Mouse (Mus musculus) liver, postnatal 0 days (tissue): ENCODE results near the gene Gatad2b. TPM values are rescaled to one million over a fixed set of nuclear protein-coding genes. Genes with fewer than 3 reads are reported as not detected.
"Not testable (repeated sequence)": the region's sequence is repeated elsewhere in the genome, so short reads cannot be mapped to it uniquely, and the experiment has no call there.

ENCODE experiments used
- ATAC-seq: fragments of 200-750 bp; cut with Nextera tagmentation; 2 replicates; pipeline ENCODE4 v1.8.0; 2017; ENCODE audit warnings: mild to moderate bottlenecking, moderate library complexity
- DNase-seq: peaks from one replicate; pipeline ENCODE4 v3.0.0-alpha.2; 2016
- H3K27ac ChIP-seq: fragments of 300-500 bp; sonication (generic); 2 replicates; pipeline ENCODE4 v1.5.1; 2014; ENCODE audit warnings: antibody characterized with exemption, moderate library complexity, mild to moderate bottlenecking, low read depth
- H3K27me3 ChIP-seq: fragments of 300-500 bp; sonication (generic); 2 replicates; pipeline ENCODE4 v1.6.1; 2014; ENCODE audit warnings: low read length, control low read depth, mixed read lengths; ENCODE audit not compliant: insufficient read depth
- H3K36me3 ChIP-seq: fragments of 300-500 bp; sonication (generic); replicated peaks from 2 replicates; pipeline ENCODE4 v1.6.1; 2014; ENCODE audit warnings: mild to moderate bottlenecking, control low read depth, low read length, moderate library complexity, mixed read lengths; ENCODE audit not compliant: insufficient read depth
- H3K4me1 ChIP-seq: fragments of 300-500 bp; sonication (generic); 2 replicates; pipeline ENCODE4 v1.6.1; 2014; ENCODE audit warnings: antibody characterized with exemption, mild to moderate bottlenecking, control low read depth; ENCODE audit not compliant: insufficient read depth
- H3K4me2 ChIP-seq: fragments of 300-500 bp; sonication (generic); 2 replicates; pipeline ENCODE4 v1.6.1; 2014; ENCODE audit warnings: low read depth, mild to moderate bottlenecking, low read length, moderate library complexity, mixed read lengths
- H3K4me3 ChIP-seq: fragments of 300-500 bp; sonication (generic); 2 replicates; pipeline ENCODE4 v1.5.1; 2014; ENCODE audit warnings: low read depth, low read length
- H3K9ac ChIP-seq: fragments of 300-500 bp; sonication (generic); replicated peaks from 2 replicates; pipeline ENCODE4 v1.6.1; 2014; ENCODE audit warnings: mild to moderate bottlenecking, moderate library complexity
- H3K9me3 ChIP-seq: fragments of 300-500 bp; sonication (generic); 2 replicates; pipeline ENCODE4 v1.6.1; 2016; ENCODE audit warnings: mild to moderate bottlenecking, control low read depth, low read length, mixed read lengths
- CTCF ChIP-seq: sonication (generic); IDR thresholded peaks from 2 replicates; pipeline ENCODE4 v1.5.1; 2016; ENCODE audit warnings: antibody characterized with exemption, low read depth
- EP300 ChIP-seq: IDR thresholded peaks from 2 replicates; pipeline ENCODE4 v1.6.1; 2016; ENCODE audit warnings: antibody characterized with exemption, low read depth, mild to moderate bottlenecking
- WGBS: fragments of 180-500 bp; shearing (Covaris S2); extraction: QIAGEN DNeasy Blood & Tissue Kit; methylation state at CpG from one replicate; pipeline ENCODE4 v1.1.7; 2014; ENCODE audit not compliant: insufficient replicate concordance; 5-methylcytosine and 5-hydroxymethylcytosine counted together
- polyA plus RNA-seq: library from polyadenylated mRNA; unstranded; fragments of >200 nt; fragmentation: Nextera tagmentation; extraction: Ambion mirVana; gene quantifications from 2 replicates; pipeline ENCODE4 v1.2.1, GENCODE M21; 2015

Gene Gatad2b
- polyA plus RNA-seq, result 2.3 and 3.1 TPM in 2 replicates

- Histone ChIP-seq H3K36me3 (0 out of 2 replicates have a peak, but pooled peaks cover 3% of the 10 kb centered on the region), H3K27me3 (no peaks in the 10 kb centered on the region), H3K9ac (peak within 1 kb of the TSS; percentile 95), H3K4me3 (peak within 1 kb of the TSS; percentile 90), H3K4me2 (peak within 1 kb of the TSS; percentile 84), H3K4me1 (peaks cover 20% of the 10 kb centered on the region), H3K27ac (peak within 1 kb of the TSS; percentile 99), H3K9me3 (no peaks in the 10 kb centered on the region)
- WGBS, result under 1% methylated on average over 39 of the region's 47 CpGs
- DNase-seq (peak; percentile 98), ATAC-seq (peak; percentile 97)
- no peak for TF ChIP-seq CTCF
- TF ChIP-seq EP300, result peak; percentile 70
These were observed at the start of gene Gatad2b for GRCm38 (mm10) chr3:90292345-90293275. TSS of gene Gatad2b (plus strand) at chr3:90293178.

GRCm38 (mm10) chr3:90245406-90245805, 47.6 kb upstream of the Gatad2b start:
- H3K27ac ChIP-seq, result no peak overlapping the region
- no peak overlapping the region for H3K9ac ChIP-seq
- H3K4me3 ChIP-seq, result no peak overlapping the region
- TF ChIP-seq EP300, result no peak
- no peak for TF ChIP-seq CTCF
- no peaks in the 10 kb centered on the region for H3K27me3 ChIP-seq
- H3K9me3 ChIP-seq, result no peaks in the 10 kb centered on the region
- peaks cover under 1% of the 10 kb centered on the region for H3K36me3 ChIP-seq
- H3K4me2 ChIP-seq, result no peak overlapping the region
- DNase-seq (no peak), ATAC-seq (no peak)
- H3K4me1 ChIP-seq, result peaks cover 28% of the 10 kb centered on the region
- WGBS, result 51% methylated on average over 2 of the region's 2 CpGs

GRCm38 (mm10) chr3:90247630-90247959, 45.4 kb upstream of the Gatad2b start:
- 5% methylated on average over 3 of the region's 3 CpGs for WGBS
- Histone ChIP-seq H3K4me2 (peak overlapping the region; percentile 84), H3K27ac (peak overlapping the region; percentile 91), H3K9me3 (no peaks in the 10 kb centered on the region), H3K36me3 (peaks cover 12% of the 10 kb centered on the region), H3K9ac (peak overlapping the region; percentile 70), H3K27me3 (no peaks in the 10 kb centered on the region), H3K4me1 (peaks cover 12% of the 10 kb centered on the region), H3K4me3 (peak overlapping the region; percentile 61)
- ATAC-seq (no peak; the same call in 1 of the 2 replicates), DNase-seq (no peak)
- no peak for TF ChIP-seq EP300
- TF ChIP-seq CTCF, result no peak

DNA sequence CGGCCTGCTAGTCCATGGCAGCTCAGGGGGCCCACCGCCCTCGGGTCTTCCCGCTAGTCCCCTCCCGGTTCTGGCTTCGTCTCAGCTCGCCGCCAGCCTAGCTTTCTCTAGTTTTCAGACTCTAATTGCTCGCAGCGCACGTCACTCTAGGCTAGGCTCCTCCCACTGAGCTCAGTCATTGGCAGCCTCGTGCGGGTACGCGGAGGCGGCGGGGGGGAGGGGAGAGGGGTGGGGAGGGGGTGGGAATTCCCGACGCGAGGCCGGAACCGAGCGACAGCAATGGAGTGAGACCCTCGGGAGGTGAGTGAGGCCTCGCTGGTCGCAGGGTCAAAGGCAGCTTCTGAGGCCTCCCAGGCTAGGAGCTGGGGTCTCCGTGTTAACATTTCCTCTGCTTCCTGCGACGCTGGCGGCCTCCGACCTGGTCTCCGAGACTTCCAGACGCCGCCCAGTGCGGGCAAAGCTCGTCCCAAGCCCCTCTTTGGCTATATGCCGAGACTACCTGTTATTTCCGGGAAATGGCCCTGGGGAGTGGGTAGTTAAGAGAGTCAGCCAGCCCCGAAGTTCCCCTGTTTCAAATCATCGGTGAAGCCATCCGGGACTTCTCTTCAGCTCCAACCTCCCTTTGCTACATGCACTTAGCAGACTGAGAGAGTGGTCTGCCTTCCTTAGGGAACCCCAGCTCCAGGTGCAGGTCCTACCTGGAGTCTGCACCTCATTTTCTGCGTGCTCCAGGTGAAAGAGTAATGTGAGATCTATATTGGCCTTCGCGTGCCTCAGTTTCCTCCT, 44.8 kb upstream of the Gatad2b start, which contains the start of gene Slc39a1:
TSS of gene Slc39a1 (plus strand) at position 213 of the 786 bp plus-strand sequence.
- H3K27me3 ChIP-seq, result no peaks in the 10 kb centered on the region
- peak within 1 kb of the TSS; percentile 84 for H3K4me2 ChIP-seq
- peaks cover 12% of the 10 kb centered on the region for H3K36me3 ChIP-seq
- peaks cover 7% of the 10 kb centered on the region for H3K4me1 ChIP-seq
- TF ChIP-seq CTCF (no peak), EP300 (no peak)
- peak within 1 kb of the TSS; percentile 61 for H3K4me3 ChIP-seq
- peak; percentile 93 for ATAC-seq
- WGBS, result under 1% methylated on average over 39 of the region's 44 CpGs
- peak; percentile 90 for DNase-seq
- H3K9me3 ChIP-seq, result no peaks in the 10 kb centered on the region
- H3K27ac ChIP-seq, result peak within 1 kb of the TSS; percentile 91
- H3K9ac ChIP-seq, result peak within 1 kb of the TSS; percentile 70

DNA sequence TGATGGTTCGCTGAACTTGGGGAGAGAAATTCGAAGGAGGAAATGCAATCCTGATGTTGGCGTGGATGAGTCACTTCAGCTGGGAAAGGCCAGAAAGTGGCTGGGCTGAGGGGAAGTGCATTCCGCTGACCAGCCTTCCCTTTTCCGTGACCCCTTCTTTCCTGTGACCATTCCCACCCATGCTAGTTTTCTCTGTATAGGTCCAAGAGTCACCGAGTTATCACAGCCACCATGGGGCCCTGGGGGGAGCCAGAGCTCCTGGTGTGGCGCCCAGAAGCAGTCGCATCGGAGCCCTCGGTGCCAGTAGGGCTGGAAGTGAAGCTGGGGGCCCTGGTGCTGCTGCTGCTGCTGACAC, 44.3 kb upstream of the Gatad2b start:
- Histone ChIP-seq H3K9ac (peak overlapping the region; percentile 70), H3K27me3 (no peaks in the 10 kb centered on the region), H3K9me3 (no peaks in the 10 kb centered on the region), H3K27ac (peak overlapping the region; percentile 91), H3K36me3 (peaks cover 12% of the 10 kb centered on the region), H3K4me2 (peak overlapping the region; percentile 84), H3K4me1 (peaks cover 7% of the 10 kb centered on the region), H3K4me3 (peak overlapping the region; percentile 61)
- ATAC-seq (peak; percentile 21), DNase-seq (peak; percentile 51)
- 1% methylated on average over 9 of the region's 10 CpGs for WGBS
- TF ChIP-seq EP300 (no peak), CTCF (no peak)

GRCm38 (mm10) chr3:90250791-90251190, 42.2 kb upstream of the Gatad2b start:
- no peaks in the 10 kb centered on the region for H3K9me3 ChIP-seq
- 87% methylated on average over 6 of the region's 6 CpGs for WGBS
- peaks cover 17% of the 10 kb centered on the region for H3K4me1 ChIP-seq
- H3K4me2 ChIP-seq, result no peak overlapping the region
- no peak for ATAC-seq
- DNase-seq, result no peak
- H3K36me3 ChIP-seq, result peaks cover 12% of the 10 kb centered on the region
- no peak overlapping the region for H3K4me3 ChIP-seq
- TF ChIP-seq CTCF (no peak), EP300 (no peak)
- no peak overlapping the region for H3K27ac ChIP-seq
- no peaks in the 10 kb centered on the region for H3K27me3 ChIP-seq
- H3K9ac ChIP-seq, result no peak overlapping the region

- H3K36me3 ChIP-seq, result peaks cover 13% of the 10 kb centered on the region
- H3K27me3 ChIP-seq, DNase-seq, H3K27ac ChIP-seq, H3K9me3 ChIP-seq, ATAC-seq, H3K9ac ChIP-seq, H3K4me3 ChIP-seq, H3K4me2 ChIP-seq: not testable (repeated sequence)
- H3K4me1 ChIP-seq, result peaks cover 22% of the 10 kb centered on the region
- WGBS, result 92% methylated on average over 10 of the region's 12 CpGs
These were observed 41.2 kb upstream of the Gatad2b start for GRCm38 (mm10) chr3:90251731-90252226.

DNA sequence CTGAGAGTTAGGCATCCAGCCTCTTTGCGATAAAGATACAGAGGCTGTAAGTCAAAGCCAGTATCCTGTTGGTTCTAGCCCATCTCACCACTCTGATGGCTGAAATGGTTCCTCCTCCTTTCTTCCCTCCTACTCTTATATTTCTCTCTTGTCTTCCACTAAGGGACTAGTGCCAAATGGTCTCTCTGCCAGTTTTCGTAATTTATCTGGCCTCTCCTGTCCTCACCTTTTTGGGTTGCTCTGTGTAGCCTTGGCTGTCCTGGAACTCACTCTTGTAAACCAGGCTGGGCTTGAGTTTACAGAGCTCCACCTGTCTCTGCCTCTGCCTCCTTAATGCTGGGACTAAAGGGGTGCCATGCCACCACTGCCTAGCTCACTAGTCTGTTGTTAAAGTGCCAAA, 40.3 kb upstream of the Gatad2b start:
- not testable (repeated sequence) for DNase-seq, ATAC-seq, H3K4me3 ChIP-seq, H3K4me2 ChIP-seq, H3K9me3 ChIP-seq, H3K9ac ChIP-seq, H3K27ac ChIP-seq, H3K27me3 ChIP-seq
- H3K36me3 ChIP-seq, result peaks cover 14% of the 10 kb centered on the region
- WGBS, result 89% methylated on average over 2 of the region's 2 CpGs
- H3K4me1 ChIP-seq, result peaks cover 20% of the 10 kb centered on the region
